Mouse (Mus musculus) adrenal gland, adult 8-10 months (tissue): ENCODE measurements at regions not wholly inside any gene's neighbourhood (a gene's known extent, or its start where the extent isn't known, plus 50 kb on each side); places are given as distances from the start of the nearest gene placed in this dataset.

Experiments
- DNase-seq: peaks from one replicate; pipeline ENCODE4 v3.0.0; 2022

DNA sequence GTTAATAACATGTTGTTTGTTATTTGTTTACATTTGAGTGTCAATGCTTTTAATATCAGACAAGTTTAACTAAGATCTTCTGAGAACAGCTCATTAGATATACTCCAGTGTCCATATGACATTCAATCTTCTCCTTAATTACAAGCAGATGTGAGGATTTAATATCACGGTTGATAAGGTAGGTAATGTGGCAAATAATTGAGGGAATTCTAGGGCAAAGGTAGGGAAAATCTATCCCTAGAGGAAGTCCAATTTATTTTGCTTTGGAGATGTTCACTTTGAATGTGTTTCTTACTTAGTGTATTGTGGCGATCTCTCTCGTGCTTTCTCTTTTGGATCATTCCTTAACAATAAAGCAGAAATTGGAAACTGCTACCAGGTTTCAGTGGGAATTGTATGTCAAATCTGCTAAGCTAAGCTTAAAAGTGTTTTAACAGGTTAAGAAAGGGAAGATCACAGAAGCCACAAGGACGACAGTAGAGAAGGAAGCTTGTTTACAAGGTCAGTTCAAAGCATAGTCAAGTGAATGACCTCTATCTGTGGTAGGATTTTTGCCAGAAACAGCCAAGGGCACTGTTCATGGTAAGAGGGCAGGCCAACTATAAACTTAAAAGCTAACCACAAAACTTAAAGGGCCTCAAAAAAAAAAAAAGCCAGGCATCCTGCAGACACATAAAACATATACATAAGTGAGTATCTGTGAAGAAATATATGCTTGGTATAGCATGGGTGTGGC, 282.2 kb upstream of the Xrcc4 start:
- DNase-seq: peak; percentile 38

DNA sequence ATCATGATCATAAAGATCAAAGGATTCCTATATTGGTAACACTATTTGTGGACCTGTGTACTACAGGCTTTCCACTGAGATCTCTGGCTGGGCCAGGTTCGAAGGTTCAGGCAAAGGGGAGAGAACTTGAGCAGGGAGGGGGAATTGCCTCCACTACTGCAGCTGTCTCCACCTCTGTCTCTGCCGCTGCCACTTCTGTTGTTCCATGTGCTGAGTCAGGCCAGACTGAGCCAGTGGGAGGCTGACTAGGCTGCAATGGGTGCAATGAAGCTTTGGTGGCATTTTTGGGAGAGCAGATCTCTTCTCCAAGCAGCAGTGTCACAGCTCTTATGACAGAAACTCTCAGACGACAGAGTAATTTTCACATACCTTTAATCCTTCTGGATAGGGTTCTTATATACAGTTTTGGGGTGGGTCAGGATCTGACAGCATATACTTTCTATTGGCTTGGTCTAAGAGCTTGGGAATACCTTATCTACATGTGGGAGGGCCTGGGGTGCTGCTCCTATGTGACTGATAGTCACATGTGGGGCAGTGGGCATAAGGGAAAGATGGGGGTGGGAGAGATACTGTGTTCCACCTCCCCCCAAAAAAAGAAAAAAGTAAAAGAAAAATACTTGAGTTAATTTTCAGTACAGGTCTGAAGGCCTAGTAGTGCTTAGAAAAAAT, 281.5 kb upstream of the Xrcc4 start:
- no peak for DNase-seq

DNA sequence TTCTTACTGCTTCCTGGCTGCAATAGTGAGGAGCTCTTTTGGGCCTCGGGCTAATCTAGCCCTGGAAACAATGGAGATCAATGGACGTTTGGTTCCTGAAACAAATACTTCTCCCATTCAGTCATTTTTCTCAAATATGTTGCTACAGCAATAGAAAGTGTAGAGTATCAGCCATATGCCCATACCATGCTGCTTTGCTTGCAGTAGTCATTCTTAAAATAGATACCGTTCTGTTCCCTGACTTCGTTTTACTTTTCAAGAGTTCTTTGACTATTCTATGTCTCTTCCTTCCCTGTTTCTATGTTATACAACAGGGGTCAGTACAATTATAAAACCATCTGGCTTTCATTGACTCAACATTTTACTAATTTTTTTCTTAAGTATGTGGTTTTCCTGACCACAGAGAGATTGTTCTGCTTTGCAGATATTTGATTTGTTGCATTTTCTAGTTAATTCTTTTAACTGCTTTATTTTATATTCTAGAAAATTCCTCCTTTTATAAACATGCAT, 275.2 kb upstream of the Xrcc4 start:
- DNase-seq: no peak

DNA sequence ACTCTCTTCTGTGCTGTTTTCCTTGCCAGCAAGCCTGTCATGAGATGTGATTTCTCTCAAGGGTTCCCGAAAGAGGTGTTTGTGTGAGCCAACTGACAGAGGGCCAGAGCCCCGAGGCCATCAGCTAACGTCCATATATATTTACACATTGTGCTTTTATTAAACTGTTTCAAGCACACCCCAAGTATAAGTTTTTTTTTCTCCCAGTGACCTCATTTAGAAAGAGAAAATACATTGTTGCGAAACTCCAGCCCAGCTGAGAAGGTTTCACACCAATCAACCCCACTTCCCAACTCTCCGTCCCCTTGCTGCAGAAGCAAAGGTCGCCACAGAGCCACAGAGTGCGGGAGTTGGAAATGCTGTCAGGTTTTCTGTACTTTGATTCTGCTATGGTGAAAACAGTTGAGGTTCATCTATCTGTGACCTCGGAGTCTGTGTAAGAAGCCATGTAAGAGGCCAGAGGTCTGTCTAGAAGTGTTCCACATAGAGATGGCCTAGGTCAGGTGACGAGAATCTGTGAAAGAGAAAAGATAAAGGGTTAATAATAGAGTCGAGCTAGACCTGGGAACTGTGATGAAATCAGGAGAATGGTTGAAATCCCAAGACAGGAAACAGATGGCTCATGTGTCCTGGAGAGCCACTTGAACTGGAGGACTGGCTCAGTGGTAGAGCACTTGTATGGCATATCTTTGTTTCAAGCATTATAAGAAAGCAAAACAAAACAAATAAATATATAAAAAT, 270.6 kb upstream of the Xrcc4 start:
- DNase-seq: no peak

DNA sequence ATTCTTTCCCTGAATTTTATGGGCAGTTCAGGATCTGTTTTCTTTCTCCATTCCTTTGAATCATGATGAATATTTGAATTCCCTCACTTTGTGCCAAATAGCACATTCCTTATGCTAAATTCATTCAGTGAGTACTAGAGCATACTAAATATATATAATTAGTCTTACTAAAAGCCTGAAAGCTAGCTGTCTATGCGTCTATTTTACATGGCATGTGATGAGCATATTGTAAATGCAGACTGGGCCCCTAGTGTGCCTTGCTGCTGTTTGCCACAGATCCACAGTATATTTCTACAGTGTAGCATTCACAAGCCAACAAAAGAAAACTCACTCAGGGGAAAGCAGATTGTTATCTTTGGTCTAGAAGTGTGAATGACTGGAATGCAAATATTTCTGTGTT, 268.7 kb upstream of the Xrcc4 start:
- DNase-seq: no peak

DNA sequence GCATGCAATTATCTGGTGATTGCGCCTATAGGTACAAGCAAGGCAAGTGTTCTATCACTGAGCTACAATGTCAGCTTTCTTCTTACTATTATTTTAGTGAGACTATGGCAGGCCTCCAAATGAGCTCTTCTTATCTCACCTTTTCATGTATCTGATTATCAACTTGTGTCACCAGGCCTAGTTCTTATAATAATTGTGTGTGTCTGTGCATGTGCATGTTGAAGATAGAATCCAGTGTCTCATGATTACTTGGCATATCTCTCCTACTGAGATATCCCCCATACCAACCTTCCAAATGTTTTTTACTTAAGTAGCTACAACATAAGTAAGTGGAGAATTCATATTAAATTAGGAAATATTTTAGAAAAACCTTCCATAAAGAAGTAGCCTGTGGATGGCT, 266.2 kb upstream of the Xrcc4 start:
- DNase-seq: no peak

DNA sequence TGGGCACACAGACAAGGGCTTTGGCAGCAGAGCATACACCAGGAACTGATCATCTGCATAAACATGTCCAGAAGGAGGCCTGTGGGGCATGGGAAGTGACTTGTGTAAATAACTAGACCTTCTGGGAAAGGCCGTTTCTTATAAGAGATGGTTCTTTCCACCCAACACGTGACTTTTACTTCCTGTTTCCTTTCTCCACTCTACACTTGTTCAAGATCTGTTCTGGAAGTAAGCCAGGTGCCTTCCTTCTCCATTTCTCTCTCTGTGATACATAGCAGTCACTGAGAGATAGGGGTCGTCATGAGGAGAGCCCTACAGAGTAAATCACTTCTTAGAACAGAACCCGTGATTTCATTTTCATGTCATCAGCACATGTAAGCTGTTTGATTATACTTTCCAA, 253.4 kb upstream of the Xrcc4 start:
- no peak for DNase-seq

DNA sequence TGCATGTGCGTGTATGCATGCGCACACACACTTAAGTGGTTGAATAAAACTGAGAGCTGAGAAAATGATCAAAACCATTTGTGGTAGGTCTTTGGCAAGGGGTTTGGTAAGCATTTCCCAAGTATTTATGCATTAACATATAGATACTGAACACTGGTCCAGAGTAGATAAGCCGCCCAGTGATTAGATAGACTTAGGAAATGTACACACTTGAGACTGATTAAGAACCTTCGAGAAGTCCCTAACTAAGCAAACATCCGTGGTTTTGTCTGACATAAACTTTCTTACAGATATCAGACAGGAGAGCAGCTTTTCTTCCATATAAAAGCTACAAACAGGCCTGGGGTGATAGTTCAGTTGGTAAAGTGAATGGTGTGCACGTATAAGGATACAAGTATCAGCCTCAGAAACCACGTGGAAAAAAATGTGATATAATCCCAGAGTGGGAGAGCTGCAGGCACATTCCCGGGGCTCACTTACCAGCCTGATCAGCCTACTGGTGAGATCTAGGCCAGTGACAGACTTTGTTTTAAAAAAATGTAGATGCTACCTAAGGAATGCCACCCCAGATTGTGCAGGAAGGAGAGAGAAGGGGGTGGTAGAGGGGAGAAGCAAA, 252.3 kb upstream of the Xrcc4 start:
- no peak for DNase-seq

DNA sequence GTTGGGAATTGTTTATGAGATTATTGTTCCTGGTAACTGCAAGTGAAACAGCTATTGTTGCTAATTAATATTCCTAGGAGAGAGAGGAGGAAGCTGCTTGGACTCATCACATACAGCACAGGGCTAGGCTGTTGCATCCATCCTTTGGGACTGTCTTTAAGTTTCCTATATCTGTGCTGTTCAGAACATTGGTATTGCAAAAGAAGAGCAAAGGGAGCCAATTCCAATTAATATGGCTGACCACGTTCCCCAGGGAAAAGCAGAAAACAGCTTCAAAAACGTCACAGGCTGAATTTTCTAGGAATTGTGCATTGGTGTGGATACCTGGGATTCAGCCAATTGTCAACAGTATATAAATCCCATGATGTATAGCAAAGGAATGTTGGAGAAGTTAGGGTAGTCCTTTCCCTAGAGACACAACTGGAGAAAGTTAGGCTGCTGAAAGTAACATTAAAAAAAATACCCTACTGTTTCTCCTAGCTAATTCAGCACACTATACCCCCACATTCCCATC, 251.3 kb upstream of the Xrcc4 start:
- DNase-seq: no peak

DNA sequence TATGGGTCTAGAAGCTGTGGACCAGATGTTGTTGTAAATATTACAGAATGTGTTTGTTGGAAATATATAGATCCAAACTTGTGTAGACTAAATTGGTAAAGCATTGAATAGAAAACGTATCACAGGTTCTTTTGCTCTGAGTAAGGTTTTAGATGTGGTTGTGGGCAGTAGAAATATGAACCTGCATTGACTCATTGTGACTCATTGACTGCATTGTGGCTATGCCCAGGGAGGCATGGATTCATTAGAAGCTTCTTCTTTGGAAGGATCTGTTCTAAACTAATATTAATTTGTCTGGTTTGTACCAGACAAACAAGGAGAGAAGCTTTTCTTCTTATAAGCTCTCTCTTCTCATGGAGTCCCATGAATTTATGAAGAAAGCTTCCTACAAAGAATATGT, 248.2 kb upstream of the Xrcc4 start:
- no peak for DNase-seq

DNA sequence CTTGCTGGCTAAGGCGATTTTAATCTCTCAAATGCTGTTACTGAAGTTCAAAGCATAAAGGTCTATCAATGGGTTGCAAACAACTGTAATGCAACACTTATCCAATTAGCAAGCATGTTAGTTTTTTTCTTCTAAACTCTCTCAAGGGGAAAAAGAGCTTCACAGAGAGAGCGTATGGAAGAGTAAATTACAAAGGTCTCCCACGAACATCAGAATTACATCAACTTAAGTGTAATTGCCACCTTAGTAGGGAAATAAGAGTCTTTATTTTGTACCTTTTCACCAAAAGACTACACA, 246.3 kb upstream of the Xrcc4 start:
- no peak for DNase-seq

DNA sequence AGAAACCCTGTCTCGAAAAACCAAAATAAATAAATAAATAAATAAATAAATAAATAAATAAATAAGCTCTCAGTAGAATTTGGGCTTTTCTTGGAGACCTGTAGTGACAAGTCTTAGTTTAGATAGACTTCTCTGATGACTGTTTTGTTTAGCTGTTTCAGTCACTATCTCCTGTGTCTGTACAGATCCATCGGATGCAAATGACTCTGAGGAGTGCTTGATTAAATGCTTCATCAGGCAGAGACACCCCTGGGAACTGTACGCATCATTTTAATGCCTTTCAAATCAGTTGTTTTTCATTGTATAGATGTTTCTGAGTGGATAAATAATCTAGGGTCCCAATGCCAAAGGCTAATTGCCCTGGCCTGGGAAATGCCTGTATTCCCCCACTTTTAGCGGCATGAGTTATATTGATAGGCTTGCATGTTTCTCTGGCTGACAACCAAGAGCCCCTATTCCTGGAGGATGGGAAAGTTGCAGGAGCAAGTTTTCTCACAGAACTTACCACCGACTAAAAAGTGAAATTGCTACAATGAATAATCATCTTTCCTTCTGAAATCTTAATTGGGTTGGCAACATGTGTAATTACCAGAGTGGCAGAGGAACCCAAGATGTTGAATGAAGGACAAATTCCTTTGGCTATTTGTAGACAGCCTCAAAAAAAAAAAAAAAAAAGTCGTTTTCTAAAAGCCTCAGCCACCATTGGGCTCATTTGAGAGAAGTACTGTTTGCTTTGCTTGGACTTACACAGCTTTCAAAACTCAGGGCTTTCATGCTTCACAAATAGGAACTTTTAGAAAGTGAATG, 245.7 kb upstream of the Xrcc4 start:
- no peak for DNase-seq

DNA sequence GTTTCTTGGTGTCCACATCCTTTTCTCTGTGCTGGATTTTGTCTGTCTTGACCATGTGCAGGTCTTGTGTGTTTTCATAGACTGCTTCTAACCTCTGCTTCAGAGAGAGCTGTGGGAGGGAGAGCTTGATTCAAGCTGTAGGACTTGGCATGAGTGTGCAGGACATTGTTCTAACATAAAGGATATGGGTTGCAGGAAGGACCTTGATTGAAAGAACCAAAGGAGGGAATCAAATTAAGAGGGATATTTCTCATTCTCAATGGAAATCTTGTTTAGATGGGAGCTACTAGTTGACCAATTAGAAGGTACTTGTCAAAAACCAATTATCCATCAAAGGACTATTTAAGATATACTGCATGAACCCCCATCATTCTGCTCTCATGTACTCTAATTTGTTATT, 244.9 kb upstream of the Xrcc4 start:
- DNase-seq: no peak

DNA sequence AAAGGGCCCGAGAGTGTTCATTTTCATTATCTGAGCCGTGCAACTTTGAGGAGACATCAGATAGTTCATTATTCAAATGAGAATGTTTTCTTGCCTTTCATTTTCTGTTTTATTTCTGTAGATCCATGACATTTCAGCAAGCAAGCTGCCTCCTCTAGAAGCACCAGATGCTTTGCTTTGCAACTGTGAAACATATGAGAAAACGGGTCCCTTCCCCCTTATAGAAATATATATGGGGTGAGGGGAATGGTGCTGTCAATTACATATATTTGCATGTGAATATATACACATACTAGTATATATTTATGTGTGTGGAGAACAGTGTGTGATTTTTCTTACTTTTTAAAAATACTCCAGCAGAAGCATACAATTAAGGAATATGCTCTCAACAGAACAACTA, 235.8 kb upstream of the Xrcc4 start:
- no peak for DNase-seq

DNA sequence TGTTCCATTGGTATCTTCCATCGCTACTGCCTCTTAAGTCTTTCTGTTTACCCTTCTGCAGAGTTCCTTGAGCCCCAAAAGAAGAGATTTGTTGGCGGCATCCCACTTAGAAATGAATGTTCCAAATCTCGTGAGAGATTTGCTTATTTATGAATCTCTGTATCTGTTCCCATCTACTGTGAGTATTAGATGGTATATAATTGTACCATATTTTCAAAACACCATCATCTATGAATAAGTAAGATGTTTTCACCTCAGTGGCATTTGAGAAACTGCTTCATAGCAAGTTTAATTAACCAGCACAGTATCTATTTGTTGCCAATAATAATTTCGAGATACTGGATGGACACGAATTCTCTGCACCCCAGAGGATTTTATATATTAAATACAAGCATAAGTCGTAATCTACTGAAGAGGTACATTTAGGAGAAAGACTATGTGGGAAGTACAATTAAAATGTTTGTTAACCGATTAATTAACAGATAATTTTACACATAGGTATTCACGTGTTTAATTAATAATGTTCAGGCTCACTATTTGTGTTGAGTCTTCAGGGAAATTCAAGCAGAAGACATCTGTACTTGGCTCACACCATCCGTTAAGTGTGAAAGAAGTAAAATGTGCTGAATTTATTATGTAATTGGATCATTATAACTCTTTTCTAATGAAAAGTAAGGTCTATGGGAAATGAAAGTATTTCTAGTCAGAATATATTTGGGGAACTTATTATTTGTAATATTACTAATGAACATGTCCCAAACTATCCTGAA, 224.0 kb upstream of the Xrcc4 start:
- DNase-seq: no peak

DNA sequence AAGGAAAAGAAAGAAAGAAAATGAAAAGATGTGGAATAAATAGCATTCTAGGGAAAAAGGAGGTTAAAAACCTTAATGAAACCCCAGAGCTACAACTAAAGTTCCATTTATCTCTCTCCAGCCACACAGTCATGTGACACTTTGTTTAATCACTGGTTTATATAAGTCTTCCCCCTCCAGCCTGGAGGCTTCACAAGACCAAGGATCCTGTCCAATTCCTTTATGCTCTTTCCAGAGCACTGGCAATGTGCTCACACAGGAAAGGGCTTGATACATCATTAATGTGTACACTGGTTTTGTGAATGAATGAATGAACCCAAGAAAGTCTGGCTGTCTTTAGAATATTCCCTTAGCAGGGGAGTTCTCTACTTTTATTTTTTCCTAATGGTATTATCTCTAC, 221.1 kb upstream of the Xrcc4 start:
- DNase-seq: no peak

DNA sequence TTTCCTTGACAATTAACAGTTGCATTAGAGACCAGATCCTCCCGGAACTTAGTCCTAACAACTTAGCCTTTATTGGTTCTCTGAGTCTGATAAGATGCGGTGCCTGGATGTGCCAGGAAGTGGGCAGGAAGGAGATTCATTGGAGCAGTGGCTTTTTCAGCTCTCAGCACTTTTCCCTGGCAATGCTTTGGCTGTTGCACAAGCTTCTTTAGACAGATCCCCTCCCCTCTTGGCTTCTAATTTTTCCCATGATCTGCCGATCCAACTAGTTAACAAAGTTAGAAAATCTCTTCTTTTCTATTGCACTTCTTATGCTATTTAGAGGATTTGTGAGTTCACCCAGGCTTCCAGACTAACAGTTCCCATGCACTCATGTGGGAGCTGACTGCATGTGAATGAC, 211.1 kb upstream of the Xrcc4 start:
- no peak for DNase-seq

DNA sequence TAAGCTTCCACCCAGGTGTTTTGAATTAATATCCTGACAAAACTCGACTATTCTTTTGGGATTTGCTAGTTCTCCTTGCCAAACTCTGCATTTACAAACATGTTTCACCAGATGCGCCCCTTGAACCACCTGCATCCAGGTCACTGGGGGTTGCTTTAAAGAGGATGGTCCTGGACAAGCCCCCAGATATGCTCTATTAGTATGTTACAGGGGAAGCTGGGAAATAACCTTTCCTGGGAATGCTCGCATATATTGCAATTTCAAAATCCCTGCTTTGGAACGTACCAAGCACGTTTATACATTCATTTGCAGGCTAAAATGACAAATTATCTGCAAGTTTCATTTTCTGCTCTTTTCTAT, 205.2 kb upstream of the Xrcc4 start:
- DNase-seq: no peak

DNA sequence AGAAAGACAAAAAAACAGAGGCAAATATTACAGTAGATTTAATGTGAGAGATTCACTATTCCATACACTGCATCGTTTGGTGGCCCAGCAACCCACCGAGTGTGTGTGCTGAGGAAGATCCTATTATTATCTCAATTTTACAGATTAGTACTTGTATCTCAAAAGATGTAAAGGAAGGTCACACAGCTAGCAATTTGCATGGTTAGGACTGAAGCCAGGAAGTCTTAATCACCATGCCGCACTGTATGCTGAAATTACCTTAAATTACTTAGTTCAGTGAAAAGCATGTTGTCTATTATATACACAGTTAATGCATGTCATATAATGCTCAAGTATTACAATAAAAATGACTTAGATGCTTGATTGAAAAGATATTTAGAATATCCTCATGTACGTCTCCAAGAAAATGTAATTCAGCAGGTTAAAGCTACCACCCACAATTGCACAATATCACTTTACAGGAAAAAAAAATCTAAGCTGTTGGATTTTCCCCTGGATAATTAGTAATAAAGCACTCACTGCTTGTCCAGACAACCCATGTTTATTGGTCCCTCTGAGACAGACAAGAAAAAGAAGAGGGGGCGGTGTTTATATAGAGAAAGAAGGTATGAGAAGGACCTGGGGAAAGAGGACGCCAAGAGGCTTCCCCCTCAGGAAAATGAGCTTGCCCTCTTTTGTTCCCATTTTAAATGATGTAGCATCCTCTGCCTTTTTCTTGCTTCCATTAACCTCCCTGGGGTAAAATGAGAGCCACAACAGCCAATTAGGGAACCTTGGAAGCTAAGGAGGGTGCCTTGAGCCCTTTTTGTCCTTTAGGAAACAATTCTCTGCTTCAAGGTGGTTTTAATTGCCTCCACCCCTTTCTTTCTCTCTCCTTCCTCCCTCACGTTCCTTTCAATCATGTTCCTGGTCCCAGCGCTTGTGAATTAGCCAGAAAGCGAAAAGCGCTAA, 204.6 kb upstream of the Xrcc4 start:
- no peak for DNase-seq

DNA sequence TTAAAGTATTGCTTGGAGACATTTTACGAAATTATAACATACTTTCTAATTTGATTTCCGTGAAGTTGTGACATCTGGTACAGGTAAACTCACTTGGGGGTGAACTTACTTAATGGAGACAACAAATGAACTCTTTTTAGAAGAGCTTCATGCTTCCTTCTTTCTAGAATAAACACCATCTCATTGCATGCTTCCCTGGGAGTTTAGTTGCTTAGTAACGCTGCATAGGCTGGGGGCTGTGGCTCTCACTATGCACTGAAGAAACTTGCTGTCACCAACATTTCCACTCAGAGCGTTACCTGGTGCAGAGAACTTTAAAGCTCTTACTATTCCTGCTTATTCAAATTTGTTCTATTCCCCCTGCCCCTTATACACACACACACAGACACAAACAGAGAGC, 203.5 kb upstream of the Xrcc4 start:
- DNase-seq: no peak
